Mouse (Mus musculus) forebrain, embryonic 10.5 days (tissue): ENCODE results near the gene Gtf2h1. TPM values are rescaled to one million over a fixed set of nuclear protein-coding genes. Genes with fewer than 3 reads are reported as not detected.

ENCODE experiments used
- DNase-seq: peaks from one replicate; pipeline ENCODE4 v3.0.0-alpha.2; 2017; ENCODE audit warnings: low spot score; ENCODE audit errors: extremely low spot score
- H3K27ac ChIP-seq: fragments of 300-500 bp; sonication (generic); 2 replicates; pipeline ENCODE4 v1.5.1; 2016; ENCODE audit warnings: mild to moderate bottlenecking
- H3K27me3 ChIP-seq: fragments of 300-500 bp; sonication (generic); 2 replicates; pipeline ENCODE4 v1.6.1; 2016; ENCODE audit warnings: mild to moderate bottlenecking; ENCODE audit not compliant: poor library complexity, severe bottlenecking
- H3K36me3 ChIP-seq: fragments of 300-500 bp; sonication (generic); replicated peaks from 2 replicates; pipeline ENCODE4 v1.6.1; 2016; ENCODE audit warnings: mild to moderate bottlenecking, moderate library complexity
- H3K4me1 ChIP-seq: fragments of 300-500 bp; sonication (generic); 2 replicates; pipeline ENCODE4 v1.6.1; 2016
- H3K4me3 ChIP-seq: fragments of 300-500 bp; sonication (generic); 2 replicates; pipeline ENCODE4 v1.5.1; 2016; ENCODE audit warnings: mild to moderate bottlenecking, moderate library complexity
- H3K9me3 ChIP-seq: fragments of 300-500 bp; sonication (generic); 2 replicates; pipeline ENCODE4 v1.6.1; 2016; ENCODE audit warnings: mild to moderate bottlenecking, moderate library complexity
- WGBS: fragments of 180-500 bp; shearing (Covaris S2); methylation state at CpG from one replicate; pipeline ENCODE4 v1.1.7; 2016; 5-methylcytosine and 5-hydroxymethylcytosine counted together
- polyA plus RNA-seq: library from polyadenylated mRNA; unstranded; fragments of >200 nt; fragmentation: Nextera tagmentation; extraction: Ambion mirVana; gene quantifications from 2 replicates; pipeline ENCODE4 v1.2.1, GENCODE M21; 2016

Gtf2h1 gene
- 51.2 and 54.1 TPM in 2 replicates for polyA plus RNA-seq

- Histone ChIP-seq H3K36me3 (peaks cover 30% of the 10 kb centered on the region), H3K27ac (peak within 1 kb of the TSS; percentile 100), H3K27me3 (no peaks in the 10 kb centered on the region), H3K9me3 (no peaks in the 10 kb centered on the region), H3K4me1 (peaks cover 31% of the 10 kb centered on the region), H3K4me3 (peak within 1 kb of the TSS; percentile 97)
- under 1% methylated on average over 74 of the region's 75 CpGs for WGBS
- peak; percentile 97 for DNase-seq
These were observed at the start of gene Gtf2h1, which contains the start of gene Hps5 for GRCm38 (mm10) chr7:46795287-46796205. Gene Gtf2h1, plus strand, starts transcription at chr7:46796103. Gene Hps5, minus strand, starts transcription at chr7:46796064.

- Histone ChIP-seq H3K4me1 (0 out of 2 replicates have a peak, but pooled peaks cover 3% of the 10 kb centered on the region), H3K4me3 (no peak overlapping the region), H3K9me3 (no peaks in the 10 kb centered on the region), H3K36me3 (no peaks in the 10 kb centered on the region), H3K27me3 (no peaks in the 10 kb centered on the region), H3K27ac (no peak overlapping the region)
- WGBS, result 89% methylated on average over 7 of the region's 7 CpGs
- no peak for DNase-seq
These were observed 49.5 kb upstream of the Gtf2h1 start for GRCm38 (mm10) chr7:46746381-46746780.

GRCm38 (mm10) chr7:46748459-46748858 is 47.4 kb upstream of the Gtf2h1 start:
- Histone ChIP-seq H3K9me3 (no peaks in the 10 kb centered on the region), H3K36me3 (no peaks in the 10 kb centered on the region), H3K27ac (no peak overlapping the region), H3K4me1 (0 out of 2 replicates have a peak, but pooled peaks cover 6% of the 10 kb centered on the region), H3K4me3 (no peak overlapping the region), H3K27me3 (no peaks in the 10 kb centered on the region)
- 62% methylated on average over 3 of the region's 3 CpGs for WGBS
- DNase-seq, result no peak

GRCm38 (mm10) chr7:46751490-46751889 is 44.4 kb upstream of the Gtf2h1 start, which contains the start of gene Saa2:
Gene Saa2, plus strand, starts transcription at chr7:46751790.
- Histone ChIP-seq H3K36me3 (no peaks in the 10 kb centered on the region), H3K4me3 (no peak within 1 kb of the TSS), H3K4me1 (0 out of 2 replicates have a peak, but pooled peaks cover 6% of the 10 kb centered on the region), H3K9me3 (no peaks in the 10 kb centered on the region), H3K27ac (no peak within 1 kb of the TSS), H3K27me3 (no peaks in the 10 kb centered on the region)
- 82% methylated on average over 3 of the region's 3 CpGs for WGBS
- no peak for DNase-seq

GRCm38 (mm10) chr7:46761049-46761795 is 34.7 kb upstream of the Gtf2h1 start:
- Histone ChIP-seq H3K4me3 (no peak overlapping the region), H3K4me1 (no peaks in the 10 kb centered on the region), H3K27me3 (no peaks in the 10 kb centered on the region), H3K9me3 (no peaks in the 10 kb centered on the region), H3K27ac (no peak overlapping the region), H3K36me3 (peaks cover 65% of the 10 kb centered on the region)
- DNase-seq, result no peak
- 74% methylated on average over 11 of the region's 11 CpGs for WGBS

- Histone ChIP-seq H3K27ac (no peak overlapping the region), H3K9me3 (no peaks in the 10 kb centered on the region), H3K27me3 (no peaks in the 10 kb centered on the region), H3K36me3 (peaks cover 79% of the 10 kb centered on the region), H3K4me3 (no peak overlapping the region), H3K4me1 (no peaks in the 10 kb centered on the region)
- no peak for DNase-seq
- 95% methylated on average over 5 of the region's 5 CpGs for WGBS
These were observed 33.3 kb upstream of the Gtf2h1 start for GRCm38 (mm10) chr7:46762601-46763000.

- Histone ChIP-seq H3K9me3 (no peaks in the 10 kb centered on the region), H3K36me3 (peaks cover 96% of the 10 kb centered on the region), H3K27ac (no peak overlapping the region), H3K4me3 (no peak overlapping the region), H3K27me3 (no peaks in the 10 kb centered on the region), H3K4me1 (no peaks in the 10 kb centered on the region)
- no peak for DNase-seq
- 88% methylated on average over 8 of the region's 8 CpGs for WGBS
These were observed 31.2 kb upstream of the Gtf2h1 start for GRCm38 (mm10) chr7:46764672-46765071.

- Histone ChIP-seq H3K9me3 (no peaks in the 10 kb centered on the region), H3K27me3 (no peaks in the 10 kb centered on the region), H3K27ac (no peak overlapping the region), H3K36me3 (peaks cover 95% of the 10 kb centered on the region), H3K4me3 (no peak overlapping the region), H3K4me1 (no peaks in the 10 kb centered on the region)
- DNase-seq, result no peak
These were observed 28.5 kb upstream of the Gtf2h1 start for GRCm38 (mm10) chr7:46767371-46767770.

- WGBS, result 92% methylated on average over 7 of the region's 7 CpGs
- Histone ChIP-seq H3K36me3 (peaks cover 95% of the 10 kb centered on the region), H3K27me3 (no peaks in the 10 kb centered on the region), H3K4me3 (no peak overlapping the region), H3K27ac (no peak overlapping the region), H3K4me1 (no peaks in the 10 kb centered on the region), H3K9me3 (no peaks in the 10 kb centered on the region)
- no peak for DNase-seq
These were observed 27.5 kb upstream of the Gtf2h1 start for GRCm38 (mm10) chr7:46768451-46768850.

- Histone ChIP-seq H3K36me3 (peaks cover 97% of the 10 kb centered on the region), H3K4me1 (no peaks in the 10 kb centered on the region), H3K27me3 (no peaks in the 10 kb centered on the region), H3K27ac (no peak overlapping the region), H3K9me3 (no peaks in the 10 kb centered on the region), H3K4me3 (no peak overlapping the region)
- peak; percentile 59 for DNase-seq
- 76% methylated on average over 4 of the region's 4 CpGs for WGBS
These were observed 25.2 kb upstream of the Gtf2h1 start for GRCm38 (mm10) chr7:46770706-46771105.

GRCm38 (mm10) chr7:46789177-46789849 is 6.6 kb upstream of the Gtf2h1 start:
- Histone ChIP-seq H3K27ac (no peak overlapping the region), H3K4me3 (no peak overlapping the region), H3K4me1 (peaks cover 6% of the 10 kb centered on the region), H3K9me3 (no peaks in the 10 kb centered on the region), H3K36me3 (peaks cover 60% of the 10 kb centered on the region), H3K27me3 (no peaks in the 10 kb centered on the region)
- 91% methylated on average over 5 of the region's 5 CpGs for WGBS
- no peak for DNase-seq

- Histone ChIP-seq H3K27me3 (no peaks in the 10 kb centered on the region), H3K27ac (no peak overlapping the region), H3K36me3 (peaks cover 26% of the 10 kb centered on the region), H3K4me1 (peaks cover 31% of the 10 kb centered on the region), H3K4me3 (no peak overlapping the region), H3K9me3 (no peaks in the 10 kb centered on the region)
- WGBS, result 87% methylated on average over 4 of the region's 4 CpGs
- DNase-seq, result no peak
These were observed 2.0 kb upstream of the Gtf2h1 start for GRCm38 (mm10) chr7:46793871-46794270.
